Mouse (Mus musculus): ENCODE measurements at regions not wholly inside any gene's neighbourhood (a gene's known extent, or its start where the extent isn't known, plus 50 kb on each side); places are given as distances from the start of the nearest gene placed in this dataset.

- TF ChIP-seq CTCF (IDR thresholded peaks at IDR 0.05; ENCODE audit: low read depth): no peak
- no peak overlapping the region for H3K9ac ChIP-seq (replicated peaks; ENCODE audit: low read length)
- DNase-seq (ENCODE audit: low spot score): no peak
- no peak overlapping the region for H3K4me3 ChIP-seq (ENCODE audit: low read length)
- no peaks in the 10 kb centered on the region for H3K36me3 ChIP-seq (ENCODE audit: insufficient read depth, low read length)
- no peaks in the 10 kb centered on the region for H3K9me3 ChIP-seq (ENCODE audit: low read length)
- no peak overlapping the region for H3K4me2 ChIP-seq (ENCODE audit: low read depth, low read length)
- peaks cover 7% of the 10 kb centered on the region; the same call in 1 of the 2 replicates for H3K4me1 ChIP-seq (ENCODE audit: insufficient read depth, low read length)
- H3K27ac ChIP-seq: 0 out of 2 replicates have a peak overlapping the region, but pooled peaks have one; percentile 11
- WGBS: 58% methylated on average over 5 of the region's 5 CpGs
- no peaks in the 10 kb centered on the region for H3K27me3 ChIP-seq (ENCODE audit: insufficient read depth, low read length)
- ATAC-seq: no peak
These were observed 406.9 kb upstream of the Mgmt start for GRCm38 (mm10) chr7:136487556-136487955.

- Histone ChIP-seq H3K9me3 (ENCODE audit: low read length) (no peaks in the 10 kb centered on the region), H3K4me1 (ENCODE audit: insufficient read depth, low read length) (peaks cover 16% of the 10 kb centered on the region)
- WGBS: 48% methylated on average over 3 of the region's 3 CpGs
These were observed 399.6 kb upstream of the Mgmt start for GRCm38 (mm10) chr7:136494862-136495261.

GRCm38 (mm10) chr7:136496335-136497242, 397.8 kb upstream of the Mgmt start:
- H3K9ac ChIP-seq (replicated peaks; ENCODE audit: low read length): peak overlapping the region; percentile 22
- H3K4me3 ChIP-seq (ENCODE audit: low read length): peak overlapping the region; percentile 18
- H3K4me2 ChIP-seq (ENCODE audit: low read depth, low read length): peak overlapping the region; percentile 43
- DNase-seq (ENCODE audit: low spot score) (peak; percentile 25), ATAC-seq (no peak)
- H3K36me3 ChIP-seq (ENCODE audit: insufficient read depth, low read length): no peaks in the 10 kb centered on the region
- 17% methylated on average over 19 of the region's 19 CpGs for whole genome bisulfite sequencing
- peaks cover 9% of the 10 kb centered on the region for H3K4me1 ChIP-seq (ENCODE audit: insufficient read depth, low read length)
- H3K9me3 ChIP-seq (ENCODE audit: low read length): no peaks in the 10 kb centered on the region
- H3K27me3 ChIP-seq (ENCODE audit: insufficient read depth, low read length): no peaks in the 10 kb centered on the region
- peak overlapping the region; percentile 56; the same call in 1 of the 2 replicates for H3K27ac ChIP-seq
- no peak for TF ChIP-seq CTCF (IDR thresholded peaks at IDR 0.05; ENCODE audit: low read depth)

More at GRCm38 (mm10) chr7:136494862-136495261, 399.6 kb upstream of the Mgmt start:
- DNase-seq (ENCODE audit: low spot score) (no peak), ATAC-seq (no peak)
- no peak overlapping the region for H3K9ac ChIP-seq (replicated peaks; ENCODE audit: low read length)
- no peak for TF ChIP-seq CTCF (IDR thresholded peaks at IDR 0.05; ENCODE audit: low read depth)
- no peaks in the 10 kb centered on the region for H3K36me3 ChIP-seq (ENCODE audit: insufficient read depth, low read length)
- no peak overlapping the region for H3K4me3 ChIP-seq (ENCODE audit: low read length)
- no peaks in the 10 kb centered on the region for H3K27me3 ChIP-seq (ENCODE audit: insufficient read depth, low read length)
- H3K27ac ChIP-seq: no peak overlapping the region
- H3K4me2 ChIP-seq (ENCODE audit: low read depth, low read length): no peak overlapping the region

GRCm38 (mm10) chr7:136500059-136500458, 394.4 kb upstream of the Mgmt start:
- Histone ChIP-seq H3K4me2 (ENCODE audit: low read depth, low read length) (no peak overlapping the region), H3K27me3 (ENCODE audit: insufficient read depth, low read length) (no peaks in the 10 kb centered on the region), H3K9me3 (ENCODE audit: low read length) (no peaks in the 10 kb centered on the region), H3K4me1 (ENCODE audit: insufficient read depth, low read length) (peaks cover 11% of the 10 kb centered on the region), H3K36me3 (ENCODE audit: insufficient read depth, low read length) (no peaks in the 10 kb centered on the region), H3K9ac (replicated peaks; ENCODE audit: low read length) (no peak overlapping the region), H3K4me3 (ENCODE audit: low read length) (no peak overlapping the region), H3K27ac (no peak overlapping the region)
- 40% methylated on average over 4 of the region's 4 CpGs for WGBS
- DNase-seq (ENCODE audit: low spot score) (peak; percentile 35), ATAC-seq (no peak)
- TF ChIP-seq CTCF (IDR thresholded peaks at IDR 0.05; ENCODE audit: low read depth): no peak

GRCm38 (mm10) chr7:136501094-136501493, 393.3 kb upstream of the Mgmt start:
- no peak for TF ChIP-seq CTCF (IDR thresholded peaks at IDR 0.05; ENCODE audit: low read depth)
- Histone ChIP-seq H3K36me3 (ENCODE audit: insufficient read depth, low read length) (no peaks in the 10 kb centered on the region), H3K9ac (replicated peaks; ENCODE audit: low read length) (no peak overlapping the region), H3K4me3 (ENCODE audit: low read length) (no peak overlapping the region), H3K27me3 (ENCODE audit: insufficient read depth, low read length) (no peaks in the 10 kb centered on the region), H3K4me1 (ENCODE audit: insufficient read depth, low read length) (peaks cover 10% of the 10 kb centered on the region), H3K4me2 (ENCODE audit: low read depth, low read length) (no peak overlapping the region), H3K9me3 (ENCODE audit: low read length) (no peaks in the 10 kb centered on the region), H3K27ac (peak overlapping the region; percentile 2; the same call in 1 of the 2 replicates)
- no peak for ATAC-seq
- no peak for DNase-seq (ENCODE audit: low spot score)
- 85% methylated on average over 7 of the region's 7 CpGs for WGBS

GRCm38 (mm10) chr7:136501855-136502847, 392.3 kb upstream of the Mgmt start:
- Histone ChIP-seq H3K9me3 (ENCODE audit: low read length) (no peaks in the 10 kb centered on the region), H3K27me3 (ENCODE audit: insufficient read depth, low read length) (no peaks in the 10 kb centered on the region), H3K4me3 (ENCODE audit: low read length) (no peak overlapping the region), H3K36me3 (ENCODE audit: insufficient read depth, low read length) (no peaks in the 10 kb centered on the region), H3K9ac (replicated peaks; ENCODE audit: low read length) (no peak overlapping the region), H3K27ac (no peak overlapping the region), H3K4me2 (ENCODE audit: low read depth, low read length) (no peak overlapping the region), H3K4me1 (ENCODE audit: insufficient read depth, low read length) (0 out of 2 replicates have a peak, but pooled peaks cover 3% of the 10 kb centered on the region)
- TF ChIP-seq CTCF (IDR thresholded peaks at IDR 0.05; ENCODE audit: low read depth): no peak
- 48% methylated on average over 32 of the region's 32 CpGs for WGBS
- ATAC-seq (no peak), DNase-seq (ENCODE audit: low spot score) (no peak)

All from hindbrain, postnatal 0 days (tissue).